Mouse (Mus musculus) intestine, postnatal 0 days (tissue): ENCODE measurements around the gene Npnt. TPM values are rescaled to one million over a fixed set of nuclear protein-coding genes. Genes with fewer than 3 reads are reported as not detected.

Source experiments
- ATAC-seq: fragments of 200-750 bp; cut with Nextera tagmentation; 2 replicates; pipeline ENCODE4 v1.8.0; 2017; ENCODE audit warnings: mild to moderate bottlenecking, moderate TSS enrichment, moderate library complexity
- H3K27ac ChIP-seq: fragments of 300-500 bp; sonication (generic); 2 replicates; pipeline ENCODE4 v1.5.1; 2014; ENCODE audit warnings: mild to moderate bottlenecking, low read depth, low read length, moderate library complexity
- H3K27me3 ChIP-seq: fragments of 300-500 bp; sonication (generic); replicated peaks from 2 replicates; pipeline ENCODE4 v1.6.1; 2014; ENCODE audit warnings: low read length, mixed read lengths; ENCODE audit not compliant: control insufficient read depth, insufficient read depth
- H3K36me3 ChIP-seq: fragments of 300-500 bp; sonication (generic); 2 replicates; pipeline ENCODE4 v1.6.1; 2014; ENCODE audit warnings: mild to moderate bottlenecking, moderate library complexity; ENCODE audit not compliant: control insufficient read depth, insufficient read depth
- H3K4me1 ChIP-seq: fragments of 300-500 bp; sonication (generic); replicated peaks from 2 replicates; pipeline ENCODE4 v1.6.1; 2014; ENCODE audit warnings: antibody characterized with exemption, low read length, mixed read lengths; ENCODE audit not compliant: control insufficient read depth, insufficient read depth
- H3K4me2 ChIP-seq: fragments of 300-500 bp; sonication (generic); replicated peaks from 2 replicates; pipeline ENCODE4 v1.6.1; 2014; ENCODE audit warnings: low read depth, mild to moderate bottlenecking, moderate library complexity
- H3K4me3 ChIP-seq: fragments of 300-500 bp; sonication (generic); 2 replicates; pipeline ENCODE4 v1.5.1; 2014; ENCODE audit warnings: low read depth, low read length
- H3K9ac ChIP-seq: fragments of 300-500 bp; sonication (generic); 2 replicates; pipeline ENCODE4 v1.6.1; 2014; ENCODE audit warnings: mild to moderate bottlenecking, low read depth, low read length
- H3K9me3 ChIP-seq: fragments of 300-500 bp; sonication (generic); 2 replicates; pipeline ENCODE4 v1.6.1; 2016; ENCODE audit warnings: mixed run types; ENCODE audit not compliant: control insufficient read depth
- CTCF ChIP-seq: sonication (generic); IDR thresholded peaks from 2 replicates; pipeline ENCODE4 v1.5.1; 2016; ENCODE audit warnings: low read depth, mild to moderate bottlenecking, control low read depth, antibody characterized with exemption, moderate library complexity
- WGBS: fragments of 180-500 bp; shearing (Covaris S2); extraction: QIAGEN DNeasy Blood & Tissue Kit; methylation state at CpG from one replicate; pipeline ENCODE4 v1.1.7; 2014; 5-methylcytosine and 5-hydroxymethylcytosine counted together
- polyA plus RNA-seq: library from polyadenylated mRNA; unstranded; fragments of >200 nt; fragmentation: Nextera tagmentation; extraction: Ambion mirVana; gene quantifications from 2 replicates; pipeline ENCODE4 v1.2.1, GENCODE M21; 2015

Npnt gene
- polyA plus RNA-seq, 1 experiment from 2014 or later = 38.7 TPM

GRCm38 (mm10) chr3:132850431-132850830 is 99.7 kb downstream of the Npnt start:
- H3K9me3 ChIP-seq = no peaks in the 10 kb centered on the region
- ATAC-seq = no peak
- H3K27ac ChIP-seq = no peak overlapping the region
- H3K4me1 ChIP-seq = no peaks in the 10 kb centered on the region
- H3K36me3 ChIP-seq = no peaks in the 10 kb centered on the region
- H3K4me2 ChIP-seq = no peak overlapping the region
- no peak for TF ChIP-seq CTCF
- no peak overlapping the region for H3K9ac ChIP-seq
- no peaks in the 10 kb centered on the region for H3K27me3 ChIP-seq
- 89% methylated on average over 2 of the region's 2 CpGs for WGBS
- H3K4me3 ChIP-seq = no peak overlapping the region

- Histone ChIP-seq H3K4me2 (no peak overlapping the region), H3K27me3 (no peaks in the 10 kb centered on the region), H3K27ac (no peak overlapping the region), H3K36me3 (no peaks in the 10 kb centered on the region), H3K4me3 (no peak overlapping the region), H3K4me1 (no peaks in the 10 kb centered on the region), H3K9ac (no peak overlapping the region), H3K9me3 (no peaks in the 10 kb centered on the region)
- no peak for ATAC-seq
- TF ChIP-seq CTCF = no peak
- WGBS = 79% methylated on average over 7 of the region's 7 CpGs
These were observed 100.4 kb downstream of the Npnt start for GRCm38 (mm10) chr3:132849669-132850068.

- H3K27me3 ChIP-seq = no peaks in the 10 kb centered on the region
- H3K9me3 ChIP-seq = no peaks in the 10 kb centered on the region
- H3K27ac ChIP-seq = no peak overlapping the region
- H3K4me1 ChIP-seq = no peaks in the 10 kb centered on the region
- no peak for ATAC-seq
- H3K9ac ChIP-seq = no peak overlapping the region
- no peak for TF ChIP-seq CTCF
- WGBS = 98% methylated on average over 6 of the region's 6 CpGs
- H3K4me3 ChIP-seq = no peak overlapping the region
- H3K4me2 ChIP-seq = no peak overlapping the region
- peaks cover 23% of the 10 kb centered on the region for H3K36me3 ChIP-seq
These were observed 107.4 kb downstream of the Npnt start for GRCm38 (mm10) chr3:132842676-132843075.

GRCm38 (mm10) chr3:132839516-132839915 is 110.6 kb downstream of the Npnt start:
- Histone ChIP-seq H3K4me2 (no peak overlapping the region), H3K4me1 (no peaks in the 10 kb centered on the region), H3K4me3 (no peak overlapping the region), H3K27me3 (no peaks in the 10 kb centered on the region), H3K9me3 (no peaks in the 10 kb centered on the region), H3K27ac (no peak overlapping the region), H3K9ac (no peak overlapping the region), H3K36me3 (peaks cover 27% of the 10 kb centered on the region)
- no peak for ATAC-seq
- no peak for TF ChIP-seq CTCF
- 93% methylated on average over 8 of the region's 8 CpGs for WGBS

- TF ChIP-seq CTCF = no peak
- ATAC-seq = no peak
These were observed 111.3 kb downstream of the Npnt start for GRCm38 (mm10) chr3:132838656-132839417.

GRCm38 (mm10) chr3:132837134-132837533 is 113.0 kb downstream of the Npnt start:
- Histone ChIP-seq H3K27me3 (no peaks in the 10 kb centered on the region), H3K36me3 (peaks cover 31% of the 10 kb centered on the region), H3K4me2 (no peak overlapping the region), H3K4me3 (no peak overlapping the region), H3K4me1 (no peaks in the 10 kb centered on the region), H3K9ac (no peak overlapping the region), H3K27ac (no peak overlapping the region), H3K9me3 (no peaks in the 10 kb centered on the region)
- ATAC-seq = no peak
- 85% methylated on average over 4 of the region's 4 CpGs for WGBS
- TF ChIP-seq CTCF = no peak

More at GRCm38 (mm10) chr3:132838656-132839417, 111.3 kb downstream of the Npnt start:
- Histone ChIP-seq H3K9ac (no peak overlapping the region), H3K4me3 (no peak overlapping the region), H3K27ac (no peak overlapping the region), H3K9me3 (no peaks in the 10 kb centered on the region), H3K4me1 (no peaks in the 10 kb centered on the region), H3K27me3 (no peaks in the 10 kb centered on the region), H3K36me3 (peaks cover 31% of the 10 kb centered on the region), H3K4me2 (no peak overlapping the region)
- 96% methylated on average over 14 of the region's 15 CpGs for WGBS
